Mouse (Mus musculus) forebrain, postnatal 0 days (tissue): ENCODE results near the gene Sulf2. TPM values are rescaled to one million over a fixed set of nuclear protein-coding genes. Genes with fewer than 3 reads are reported as not detected.

Experiments used
- ATAC-seq: fragments of 200-750 bp; cut with Nextera tagmentation; 2 replicates; pipeline ENCODE4 v1.8.0; 2017; ENCODE audit warnings: mild to moderate bottlenecking, moderate library complexity
- DNase-seq: peaks from one replicate; pipeline ENCODE4 v3.0.0-alpha.2; 2015
- H3K27ac ChIP-seq: fragments of 300-500 bp; sonication (generic); 2 replicates; pipeline ENCODE4 v1.5.1; 2014; ENCODE audit warnings: low read depth, mild to moderate bottlenecking, antibody characterized with exemption, low read length, moderate library complexity, mixed read lengths
- H3K27me3 ChIP-seq: fragments of 300-500 bp; sonication (generic); 2 replicates; pipeline ENCODE4 v1.6.1; 2014; ENCODE audit warnings: mild to moderate bottlenecking, low read length, mixed read lengths; ENCODE audit not compliant: insufficient read depth
- H3K36me3 ChIP-seq: fragments of 300-500 bp; sonication (generic); 2 replicates; pipeline ENCODE4 v1.6.1; 2014; ENCODE audit warnings: mild to moderate bottlenecking, moderate library complexity; ENCODE audit not compliant: insufficient read depth
- H3K4me1 ChIP-seq: fragments of 300-500 bp; sonication (generic); 2 replicates; pipeline ENCODE4 v1.6.1; 2014; ENCODE audit warnings: antibody characterized with exemption; ENCODE audit not compliant: insufficient read depth
- H3K4me2 ChIP-seq: fragments of 300-500 bp; sonication (generic); 2 replicates; pipeline ENCODE4 v1.6.1; 2014; ENCODE audit warnings: low read depth, mild to moderate bottlenecking, moderate library complexity
- H3K4me3 ChIP-seq: fragments of 300-500 bp; sonication (generic); 2 replicates; pipeline ENCODE4 v1.5.1; 2014; ENCODE audit warnings: low read depth, low read length, mixed read lengths
- H3K9ac ChIP-seq: fragments of 300-500 bp; sonication (generic); 2 replicates; pipeline ENCODE4 v1.6.1; 2014; ENCODE audit warnings: mild to moderate bottlenecking
- H3K9me3 ChIP-seq: fragments of 300-500 bp; sonication (generic); 2 replicates; pipeline ENCODE4 v1.6.1; 2016; ENCODE audit warnings: low read length
- CTCF ChIP-seq: sonication (generic); IDR thresholded peaks from 2 replicates; pipeline ENCODE4 v1.5.1; 2016; ENCODE audit warnings: antibody characterized with exemption, control low read depth, low read depth
- WGBS: fragments of 180-500 bp; shearing (Covaris S2); extraction: QIAGEN DNeasy Blood & Tissue Kit; methylation state at CpG from one replicate; pipeline ENCODE4 v1.1.7; 2014; 5-methylcytosine and 5-hydroxymethylcytosine counted together
- polyA plus RNA-seq: library from polyadenylated mRNA; unstranded; fragments of >200 nt; fragmentation: Nextera tagmentation; extraction: Ambion mirVana; gene quantifications from 2 replicates; pipeline ENCODE4 v1.2.1, GENCODE M21; 2015
- total RNA-seq: library from RNA; depleted of rRNA; stranded (reverse); fragments of >200 nt; gene quantifications from 2 replicates; pipeline ENCODE4 v1.2.3, GENCODE M21; 2014

The Sulf2 gene
- total and polyA plus RNA-seq, 2 experiments from 2014 or later: 67.5 to 95.6 TPM

DNA sequence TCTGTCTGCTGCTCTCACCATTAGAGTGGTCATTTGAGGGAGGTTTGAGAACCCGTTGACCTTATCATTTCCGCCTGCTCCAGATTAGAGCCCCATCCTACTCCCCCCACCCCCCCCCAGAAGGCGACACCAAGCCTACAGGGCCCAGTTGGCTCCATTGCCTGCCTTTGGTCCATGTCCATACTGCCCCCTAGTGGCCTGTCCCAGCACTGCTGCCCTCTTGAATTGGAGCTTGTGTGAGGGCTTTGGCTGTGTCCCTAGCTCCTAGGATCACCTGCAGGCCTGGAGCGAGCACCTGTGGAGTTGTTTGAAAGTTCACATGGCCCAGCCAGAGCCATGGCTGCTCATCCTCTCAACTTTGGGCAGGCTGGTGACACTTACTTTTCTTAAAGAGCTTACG lies 73.3 kb downstream of the Sulf2 start:
- H3K4me3 ChIP-seq: no peak overlapping the region
- WGBS: 69% methylated on average over 5 of the region's 5 CpGs
- H3K9ac ChIP-seq: no peak overlapping the region
- peaks cover 13% of the 10 kb centered on the region; the same call in 1 of the 2 replicates for H3K36me3 ChIP-seq
- H3K4me1 ChIP-seq: no peaks in the 10 kb centered on the region
- no peak overlapping the region for H3K27ac ChIP-seq
- no peaks in the 10 kb centered on the region for H3K9me3 ChIP-seq
- H3K27me3 ChIP-seq: no peaks in the 10 kb centered on the region
- peak; percentile 78 for DNase-seq
- H3K4me2 ChIP-seq: no peak overlapping the region
- TF ChIP-seq CTCF: peak; percentile 84
- no peak for ATAC-seq

DNA sequence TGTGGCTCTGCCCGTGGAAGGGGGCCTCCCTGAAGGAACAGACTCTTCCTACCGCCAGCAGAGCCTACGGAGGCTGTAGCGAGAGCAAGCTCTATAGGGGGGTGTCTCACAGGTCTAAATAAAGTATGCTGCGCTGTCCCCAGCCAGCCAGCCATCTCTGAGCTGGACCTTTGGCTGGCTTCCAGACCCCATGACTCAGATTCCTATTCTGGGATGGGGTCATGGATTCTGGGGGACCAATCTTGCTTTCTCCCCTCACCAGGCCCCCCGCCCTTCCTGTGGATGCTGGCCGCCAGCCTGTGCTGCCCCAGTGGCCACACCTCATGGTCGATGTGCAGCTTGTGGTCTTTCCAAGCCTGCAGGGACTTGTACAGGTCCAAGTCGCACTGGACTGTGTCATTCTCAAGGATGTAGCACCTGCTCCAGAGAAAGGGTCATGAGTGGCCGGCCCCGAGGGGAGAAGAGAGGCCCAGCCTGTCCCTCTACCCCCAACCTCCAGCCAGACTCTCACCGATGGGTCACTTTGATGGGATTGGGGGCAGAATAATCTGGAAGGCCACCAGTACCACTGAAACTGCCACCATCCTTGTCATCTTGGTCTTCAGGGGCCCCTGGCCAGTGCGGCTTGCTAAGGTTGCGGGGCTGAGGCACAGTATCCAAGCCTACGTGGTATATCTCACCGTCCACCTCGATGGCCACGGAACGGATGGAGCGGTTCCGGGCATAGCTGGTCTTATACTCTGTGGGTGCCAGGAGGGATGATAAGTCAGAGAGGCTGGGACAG lies 74.3 kb downstream of the Sulf2 start:
- Histone ChIP-seq H3K36me3 (peaks cover 10% of the 10 kb centered on the region; the same call in 1 of the 2 replicates), H3K27ac (no peak overlapping the region), H3K9ac (no peak overlapping the region), H3K27me3 (no peaks in the 10 kb centered on the region), H3K9me3 (no peaks in the 10 kb centered on the region), H3K4me3 (no peak overlapping the region), H3K4me2 (no peak overlapping the region), H3K4me1 (no peaks in the 10 kb centered on the region)
- ATAC-seq (no peak), DNase-seq (no peak)
- 83% methylated on average over 21 of the region's 21 CpGs for WGBS
- no peak for TF ChIP-seq CTCF

DNA sequence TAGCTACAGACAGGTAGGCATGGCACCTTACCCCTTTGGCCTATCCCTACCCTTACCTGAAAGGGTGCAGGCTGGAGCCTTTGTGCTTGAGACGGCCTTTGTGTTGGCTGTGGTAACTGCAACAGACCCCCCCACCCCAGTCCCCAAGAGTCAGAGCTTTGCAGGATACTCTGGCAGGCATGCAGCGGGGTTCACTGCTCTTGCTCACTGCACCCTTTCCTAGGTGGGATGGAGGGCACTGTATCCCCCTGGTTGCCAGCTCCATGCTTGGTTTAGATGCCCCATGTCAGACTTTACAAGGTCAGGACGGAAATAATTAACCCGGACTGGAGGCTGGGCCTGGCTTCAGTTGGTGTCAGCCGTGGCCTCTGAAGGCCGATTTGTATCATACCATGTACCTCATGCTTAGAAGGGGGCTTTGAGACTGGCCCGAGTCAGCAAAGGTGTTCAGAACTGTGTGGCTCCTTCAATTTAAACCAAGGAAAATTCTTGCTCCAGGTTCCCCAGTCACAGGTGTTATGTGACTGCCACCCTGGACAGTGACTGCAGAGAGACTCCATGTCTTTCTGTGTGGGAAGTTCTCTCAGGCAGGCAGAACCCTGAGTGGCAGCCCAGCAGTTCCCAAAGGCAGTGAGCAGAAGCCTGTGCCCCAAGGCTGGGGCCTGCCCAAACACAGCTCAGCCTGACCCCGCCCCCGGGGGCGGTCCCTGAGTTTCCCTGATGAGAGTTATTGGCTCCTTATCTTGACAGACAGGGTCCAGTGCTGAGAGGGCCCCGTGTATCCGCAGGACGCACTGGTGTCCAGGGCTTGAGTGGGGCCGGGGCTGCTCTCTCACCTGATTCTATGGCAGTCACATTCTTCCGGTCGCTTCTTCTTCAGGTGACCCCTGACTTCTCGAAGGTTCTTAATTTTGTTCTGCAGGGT lies 75.2 kb downstream of the Sulf2 start:
- ATAC-seq (peak; percentile 23; the same call in 1 of the 2 replicates), DNase-seq (no peak)
- H3K4me3 ChIP-seq: no peak overlapping the region
- no peaks in the 10 kb centered on the region for H3K27me3 ChIP-seq
- H3K36me3 ChIP-seq: peaks cover 10% of the 10 kb centered on the region; the same call in 1 of the 2 replicates
- TF ChIP-seq CTCF: no peak
- 62% methylated on average over 17 of the region's 17 CpGs for WGBS
- no peaks in the 10 kb centered on the region for H3K4me1 ChIP-seq
- no peak overlapping the region for H3K4me2 ChIP-seq
- H3K27ac ChIP-seq: no peak overlapping the region
- H3K9me3 ChIP-seq: no peaks in the 10 kb centered on the region
- no peak overlapping the region for H3K9ac ChIP-seq

DNA sequence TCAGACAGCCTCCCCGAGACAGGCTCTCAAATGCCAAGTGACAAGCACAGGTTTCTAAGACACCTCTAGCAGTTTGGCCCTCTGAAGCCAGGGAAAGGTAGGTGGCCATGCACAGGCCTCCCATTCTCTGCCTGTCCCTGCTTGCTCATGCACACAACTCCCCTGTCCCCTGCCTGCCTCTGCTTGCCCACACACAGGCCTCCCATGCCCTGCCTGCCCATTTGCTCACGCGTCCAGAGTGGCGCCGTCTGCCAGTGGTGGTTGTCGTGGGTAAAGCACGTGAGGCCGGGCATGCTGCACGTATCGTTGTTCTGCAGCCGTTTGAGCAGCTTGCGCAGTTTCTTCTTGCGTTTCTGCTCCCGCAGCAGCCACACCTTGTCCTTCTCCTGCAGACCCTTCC lies 76.2 kb downstream of the Sulf2 start:
- peak; percentile 18; the same call in 1 of the 2 replicates for TF ChIP-seq CTCF
- DNase-seq (no peak), ATAC-seq (no peak)
- Histone ChIP-seq H3K36me3 (peaks cover 10% of the 10 kb centered on the region; the same call in 1 of the 2 replicates), H3K27ac (no peak overlapping the region), H3K4me2 (no peak overlapping the region), H3K4me3 (no peak overlapping the region), H3K4me1 (no peaks in the 10 kb centered on the region), H3K27me3 (no peaks in the 10 kb centered on the region), H3K9me3 (no peaks in the 10 kb centered on the region), H3K9ac (no peak overlapping the region)
- WGBS: 91% methylated on average over 14 of the region's 14 CpGs

DNA sequence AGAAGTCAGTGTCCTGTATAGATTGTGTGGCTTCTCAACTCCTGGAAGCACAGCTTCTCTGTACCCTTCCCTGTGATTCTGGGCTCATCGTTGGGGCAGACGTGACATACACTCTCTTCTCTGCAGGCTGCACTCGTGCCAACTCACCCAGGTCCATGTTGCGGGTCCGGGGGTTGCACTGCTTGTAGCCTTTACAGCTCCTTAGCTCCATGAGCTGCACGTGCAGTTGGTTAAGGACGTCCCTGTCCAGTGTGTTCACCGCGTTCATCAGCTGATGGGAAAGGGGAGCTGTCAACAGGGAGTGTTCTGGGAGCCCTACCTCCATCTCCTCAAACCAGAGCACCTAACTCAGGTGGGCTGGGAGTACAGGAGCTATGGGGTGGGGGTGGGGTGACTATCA lies 78.1 kb downstream of the Sulf2 start:
- H3K4me3 ChIP-seq: no peak overlapping the region
- no peak overlapping the region for H3K4me2 ChIP-seq
- H3K36me3 ChIP-seq: peaks cover 20% of the 10 kb centered on the region; the same call in 1 of the 2 replicates
- WGBS: 94% methylated on average over 9 of the region's 9 CpGs
- no peaks in the 10 kb centered on the region for H3K9me3 ChIP-seq
- H3K9ac ChIP-seq: no peak overlapping the region
- no peaks in the 10 kb centered on the region for H3K27me3 ChIP-seq
- DNase-seq (no peak), ATAC-seq (no peak)
- no peaks in the 10 kb centered on the region for H3K4me1 ChIP-seq
- no peak overlapping the region for H3K27ac ChIP-seq
- TF ChIP-seq CTCF: no peak

DNA sequence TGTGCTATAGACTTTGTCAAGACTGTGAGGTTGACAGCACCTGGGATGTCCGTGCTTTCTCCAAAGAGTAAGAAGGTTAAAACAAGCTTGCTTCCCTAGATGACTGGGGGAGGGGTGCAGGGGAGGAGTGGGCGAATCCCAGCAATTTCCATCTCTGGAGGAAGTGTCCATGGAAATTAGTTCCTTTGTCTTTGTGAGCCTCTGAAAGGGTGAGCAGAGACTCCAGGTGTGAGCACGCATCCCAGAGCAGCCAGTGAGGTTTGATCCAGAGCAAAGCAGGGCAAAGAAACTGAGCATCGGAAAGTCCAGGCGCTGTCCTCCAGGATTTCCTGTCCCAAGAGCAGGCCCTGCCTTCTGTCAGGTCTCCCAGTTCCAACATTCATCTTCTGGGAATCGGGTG lies 81.1 kb downstream of the Sulf2 start:
- H3K36me3 ChIP-seq: peaks cover 43% of the 10 kb centered on the region
- TF ChIP-seq CTCF: no peak
- H3K9me3 ChIP-seq: no peaks in the 10 kb centered on the region
- H3K4me2 ChIP-seq: no peak overlapping the region
- DNase-seq (no peak), ATAC-seq (no peak)
- no peak overlapping the region for H3K4me3 ChIP-seq
- H3K9ac ChIP-seq: no peak overlapping the region
- no peak overlapping the region for H3K27ac ChIP-seq
- WGBS: 63% methylated on average over 6 of the region's 6 CpGs
- no peaks in the 10 kb centered on the region for H3K4me1 ChIP-seq
- H3K27me3 ChIP-seq: no peaks in the 10 kb centered on the region

DNA sequence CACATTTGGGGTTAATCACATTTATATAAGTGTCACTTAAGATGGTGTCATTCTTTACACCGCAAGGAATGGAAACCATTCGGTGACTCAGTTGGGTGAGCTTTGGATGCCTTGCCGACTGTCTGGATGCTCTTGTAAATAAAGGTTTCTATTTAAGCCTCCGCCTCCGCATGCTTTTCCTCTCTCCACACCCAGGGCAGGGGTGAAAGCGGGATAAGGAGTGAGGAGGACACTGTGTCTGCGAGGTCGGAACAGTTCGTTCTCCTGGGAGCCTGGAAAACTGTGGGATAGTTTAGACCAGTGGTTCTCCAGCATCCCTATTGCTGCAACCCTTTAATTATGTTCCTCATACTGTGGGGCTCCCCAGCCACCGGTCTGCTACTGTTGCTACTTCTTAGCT lies 82.4 kb downstream of the Sulf2 start:
- Histone ChIP-seq H3K27ac (no peak overlapping the region), H3K36me3 (peaks cover 48% of the 10 kb centered on the region), H3K4me3 (no peak overlapping the region), H3K4me1 (no peaks in the 10 kb centered on the region), H3K4me2 (no peak overlapping the region), H3K27me3 (no peaks in the 10 kb centered on the region), H3K9ac (no peak overlapping the region), H3K9me3 (no peaks in the 10 kb centered on the region)
- no peak for TF ChIP-seq CTCF
- 86% methylated on average over 10 of the region's 10 CpGs for WGBS
- DNase-seq (no peak), ATAC-seq (no peak)
